Mouse (Mus musculus): ENCODE data around the gene Cd207.

DNA sequence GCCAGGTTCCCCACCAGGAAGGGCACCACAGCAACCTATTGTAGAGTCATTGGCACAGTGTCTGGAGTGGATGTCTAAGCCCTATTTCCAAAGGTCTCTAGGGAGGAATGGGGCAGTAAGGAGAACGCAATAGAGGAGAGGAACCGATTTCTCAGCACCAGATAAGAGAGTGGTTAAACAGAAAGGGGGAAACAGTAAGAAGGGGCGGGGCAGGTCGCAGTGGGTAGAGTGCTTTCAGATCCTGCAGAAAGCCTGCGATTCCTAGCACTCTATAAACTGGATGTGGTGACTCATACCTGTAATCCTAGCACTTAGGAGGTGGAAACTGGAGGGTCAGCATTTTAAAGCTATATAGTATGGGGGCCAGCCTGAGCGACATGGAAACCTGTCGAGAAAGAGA lies 19.0 kb upstream of the Cd207 start:
- no peak for TF ChIP-seq CTCF (IDR thresholded peaks at IDR 0.05; ENCODE audit: low read depth)
- no peak for TF ChIP-seq EP300 (IDR thresholded peaks at IDR 0.05; ENCODE audit: low read depth)

All from liver, postnatal 0 days (tissue).